Mouse (Mus musculus): ENCODE data around the gene Stmn3.

DNA sequence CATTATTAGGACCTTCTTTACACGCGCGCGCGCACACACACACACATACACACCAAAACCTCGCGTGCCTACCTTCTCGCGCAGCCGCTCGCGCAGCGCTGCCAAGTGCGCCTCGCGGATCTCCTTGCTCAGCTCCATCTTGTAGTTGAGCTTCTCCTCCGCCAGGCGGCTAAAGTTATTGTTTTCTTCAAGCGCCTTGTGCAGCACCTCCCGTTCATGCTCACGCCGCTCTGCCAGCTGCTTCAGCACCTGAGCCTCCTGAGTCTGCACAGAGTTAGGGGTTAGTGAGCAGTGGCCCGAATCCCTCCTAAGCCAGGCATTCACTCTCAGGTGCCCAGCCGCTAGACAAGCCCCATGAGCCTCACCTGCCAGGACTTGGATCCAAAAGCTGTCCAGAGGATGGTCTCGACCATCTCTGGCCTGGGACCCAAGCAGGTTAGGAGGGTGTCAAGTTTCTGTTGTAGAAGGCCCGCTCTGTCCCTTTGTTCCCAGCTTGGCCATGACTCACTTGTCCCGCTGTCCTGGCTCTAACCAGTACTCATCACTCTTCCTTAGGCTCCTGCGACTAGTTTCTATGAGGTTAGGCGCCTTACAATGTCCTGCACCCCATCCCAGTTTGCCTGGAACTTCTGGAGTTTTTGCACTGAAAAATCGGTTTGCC lies 7.0 kb downstream of the Stmn3 start:
- TF ChIP-seq CTCF (IDR thresholded peaks at IDR 0.05; ENCODE audit: low read depth) (peak; percentile 72), EP300 (optimal IDR thresholded peaks at IDR 0.05) (no peak)
